ENCODE assay signal across 18 mouse cellular contexts in the genomic region with DNA sequence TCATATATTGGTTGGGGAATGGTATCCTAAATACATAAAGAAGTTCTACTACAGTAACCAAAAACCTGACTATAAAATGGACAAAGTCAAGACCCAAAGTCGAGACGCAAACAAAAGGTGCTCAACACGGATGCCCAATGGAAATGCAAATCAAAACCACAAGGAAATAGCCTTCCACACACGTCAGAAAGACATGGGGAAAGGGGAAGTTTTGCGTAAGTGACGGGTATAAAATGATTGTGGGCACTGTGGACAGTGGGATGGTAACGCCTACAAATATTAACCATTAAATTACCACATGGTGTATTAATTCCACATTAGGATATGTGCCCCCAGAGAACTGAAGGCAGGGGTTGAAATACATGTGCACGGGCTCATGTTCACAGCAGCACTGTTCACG. TPM values are rescaled to one million over a fixed set of nuclear protein-coding genes. Genes with fewer than 3 reads are reported as not detected.
DNase-seq lines count a peak whose midpoint lies in the region; ATAC-seq and TF ChIP-seq lines count a peak whose summit lies in the region.
"Had no signal": no experiment of that assay in that cellular context is flagged by ENCODE, and none has a peak within 500 bp of the region (broad histone marks: within the 10 kb centered on the region; RNA-seq: fewer than 3 reads in every experiment).

No protein-coding gene starts in this region.

- no peak for TF ChIP-seq EP300 in liver, postnatal 0 days (IDR thresholded peaks at IDR 0.05; ENCODE audit: low read depth)

- no peak for TF ChIP-seq CTCF in liver, postnatal 0 days (IDR thresholded peaks at IDR 0.05; ENCODE audit: low read depth)
- TF ChIP-seq CTCF in gastrocnemius, adult 2 months (IDR thresholded peaks at IDR 0.05) = no peak

- H3K4me3 ChIP-seq in liver, postnatal 0 days (ENCODE audit: low read depth, low read length) = no peak overlapping the region
- H3K4me3 ChIP-seq in liver, embryonic 11.5 days (ENCODE audit: low read depth, low read length) = no peak overlapping the region
- no peak overlapping the region for H3K4me3 ChIP-seq in gastrocnemius, adult 2 months
- H3K4me3 ChIP-seq: embryonic facial prominence, embryonic 15.5 days; forebrain, embryonic 15.5 days; layer of hippocampus, adult 2 months had no signal

- peaks cover 60% of the 10 kb centered on the region for H3K4me1 ChIP-seq in liver, postnatal 0 days (ENCODE audit: insufficient read depth)
- H3K4me1 ChIP-seq in liver, embryonic 11.5 days (replicated peaks; ENCODE audit: control insufficient read depth, insufficient read depth, low read length) = peaks cover 53% of the 10 kb centered on the region

- intact Hi-C loops in gastrocnemius, adult 2 months (cut with DNase I) = no loop called here

- ATAC-seq in liver, postnatal 0 days = 0 out of 2 replicates have a peak, but pooled peaks have one; percentile 16
- no peak for ATAC-seq in liver, embryonic 11.5 days (replicated peaks; ENCODE audit: low FRiP score)
- ATAC-seq in granulocyte monocyte progenitor cell, adult 5-6 weeks (replicated peaks; ENCODE audit: poor library complexity, severe bottlenecking) = peak; percentile 56
- ATAC-seq: activated CD4-positive, CD25-positive, alpha-beta regulatory T cell, adult 4 months; forebrain, embryonic 15.5 days had no signal

- no peaks in the 10 kb centered on the region for H3K9me3 ChIP-seq in liver, postnatal 0 days (ENCODE audit: low read length)
- no peaks in the 10 kb centered on the region for H3K9me3 ChIP-seq in liver, embryonic 11.5 days (ENCODE audit: control insufficient read depth, low read length)
- H3K9me3 ChIP-seq: embryonic facial prominence, embryonic 15.5 days; forebrain, embryonic 15.5 days had no signal

- no peak overlapping the region for H3K9ac ChIP-seq in liver, postnatal 0 days (replicated peaks)
- H3K9ac ChIP-seq in liver, embryonic 11.5 days (ENCODE audit: low read depth, low read length) = no peak overlapping the region
- H3K9ac ChIP-seq: embryonic facial prominence, embryonic 15.5 days; forebrain, embryonic 15.5 days; hindbrain, embryonic 14.5 days had no signal

- H3K27ac ChIP-seq in liver, postnatal 0 days (ENCODE audit: low read depth) = no peak overlapping the region
- H3K27ac ChIP-seq in liver, embryonic 11.5 days (ENCODE audit: low read depth, low read length) = no peak overlapping the region
- no peak overlapping the region for H3K27ac ChIP-seq in gastrocnemius, adult 2 months
- H3K27ac ChIP-seq: embryonic facial prominence, embryonic 15.5 days; forebrain, embryonic 15.5 days; hindbrain, embryonic 14.5 days had no signal

- H3K4me2 ChIP-seq in liver, postnatal 0 days (ENCODE audit: low read depth, low read length) = no peak overlapping the region
- no peak overlapping the region for H3K4me2 ChIP-seq in liver, embryonic 11.5 days
- H3K4me2 ChIP-seq: embryonic facial prominence, embryonic 15.5 days; forebrain, embryonic 15.5 days; hindbrain, embryonic 14.5 days; midbrain, embryonic 11.5 days had no signal

- H3K27me3 ChIP-seq in liver, postnatal 0 days (ENCODE audit: insufficient read depth, low read length) = no peaks in the 10 kb centered on the region
- no peaks in the 10 kb centered on the region for H3K27me3 ChIP-seq in liver, embryonic 11.5 days (replicated peaks; ENCODE audit: control insufficient read depth, insufficient read depth, low read length)
- H3K27me3 ChIP-seq: embryonic facial prominence, embryonic 15.5 days; forebrain, embryonic 15.5 days had no signal

- H3K36me3 ChIP-seq in liver, postnatal 0 days (replicated peaks; ENCODE audit: insufficient read depth, low read length) = no peaks in the 10 kb centered on the region
- no peaks in the 10 kb centered on the region for H3K36me3 ChIP-seq in liver, embryonic 11.5 days (ENCODE audit: control insufficient read depth, insufficient read depth, low read length)
- H3K36me3 ChIP-seq: embryonic facial prominence, embryonic 15.5 days; forebrain, embryonic 15.5 days had no signal

- no peak for DNase-seq in liver, postnatal 0 days
- DNase-seq in liver, embryonic 11.5 days (ENCODE audit: low spot score) = no peak
- peak; percentile 49 to 65 for DNase-seq in B cell, adult 2 months
- DNase-seq in naive thymus-derived CD4-positive, alpha-beta T cell, adult 2 months (ENCODE audit: low read depth) = peak; percentile 20
- no peak for DNase-seq in adrenal gland, postnatal 25 days
- DNase-seq in gastrocnemius, adult 8-10 months (ENCODE audit: low spot score in 2 of 2) = no peak
- no peak for DNase-seq in gastrocnemius, adult 2 months
- DNase-seq: cerebellum, adult 2 months; cerebellum, postnatal 36 days; retina, postnatal 1 day; thymus, adult 18-20 months had no signal

- WGBS in liver, postnatal 0 days (ENCODE audit: insufficient replicate concordance) = 42% methylated on average over 9 of the region's 9 CpGs
- 60% methylated on average over 9 of the region's 9 CpGs for WGBS in liver, embryonic 11.5 days

RNA-seq across cellular contexts. Expression of gene Uck2, which starts 38.8 kb away (rescaled TPM):
- polyA plus RNA-seq in liver, postnatal 0 days (2015; fragmentation: Nextera tagmentation; extraction: Ambion mirVana) = 18.6 and 20.9 TPM in 2 replicates
- polyA plus RNA-seq in liver, embryonic 11.5 days (2014; fragmentation: Nextera tagmentation; extraction: Ambion mirVana) = 144 and 156 TPM in 2 replicates
- total RNA-seq in granulocyte monocyte progenitor cell, adult 5-6 weeks (2014; fragmentation: Nextera tagmentation) = 181 and 224 TPM in 2 replicates
- 223 and 286 TPM in 2 replicates for total RNA-seq in granulocyte monocyte progenitor cell, adult 5-6 weeks (2017)
- total RNA-seq in adrenal gland, postnatal 25 days (2021) = 47.5 and 53.1 TPM in 2 replicates
- 10 to 100 TPM; 14.2 to 17.6 (median 16.4) TPM for total RNA-seq in gastrocnemius, adult 8-10 months (2022)
- total RNA-seq in gastrocnemius, adult 2 months (2021) = 10 to 100 TPM; 14.1 to 22.4 TPM

Comparison
In these comparisons a context has a peak if more than half of its experiments do, and no peak if none do; other contexts are left out.
1. DNase-seq: peak in B cell, adult 2 months (2 of 2) and naive thymus-derived CD4-positive, alpha-beta T cell, adult 2 months (single experiment); none in liver, postnatal 0 days (single experiment), liver, embryonic 11.5 days (single experiment), adrenal gland, postnatal 25 days (single experiment), gastrocnemius, adult 8-10 months (0 of 2) and gastrocnemius, adult 2 months (single experiment).